Mouse (Mus musculus) forebrain, embryonic 16.5 days (tissue): Measurements from ENCODE around the gene BC028528. TPM values are rescaled to one million over a fixed set of nuclear protein-coding genes. Genes with fewer than 3 reads are reported as not detected.
A peak's percentile ranks its signal among the peaks of the same experiment; 100 is the strongest.
"Not testable (repeated sequence)": the region's sequence is repeated elsewhere in the genome, so short reads cannot be mapped to it uniquely, and the experiment has no call there.

Source experiments
- ATAC-seq: fragments of 200-750 bp; cut with Nextera tagmentation; 2 replicates; pipeline ENCODE4 v1.8.0; 2017; ENCODE audit warnings: mild to moderate bottlenecking, moderate library complexity
- H3K27ac ChIP-seq: fragments of 300-500 bp; sonication (generic); 2 replicates; pipeline ENCODE4 v1.5.1; 2014; ENCODE audit warnings: low read length, control low read depth
- H3K27me3 ChIP-seq: fragments of 300-500 bp; sonication (generic); replicated peaks from 2 replicates; pipeline ENCODE4 v1.6.1; 2014; ENCODE audit warnings: low read length; ENCODE audit not compliant: control insufficient read depth, insufficient read depth
- H3K36me3 ChIP-seq: fragments of 300-500 bp; sonication (generic); 2 replicates; pipeline ENCODE4 v1.6.1; 2014; ENCODE audit not compliant: control insufficient read depth, insufficient read depth
- H3K4me1 ChIP-seq: fragments of 300-500 bp; sonication (generic); replicated peaks from 2 replicates; pipeline ENCODE4 v1.6.1; 2014; ENCODE audit warnings: low read length; ENCODE audit not compliant: control insufficient read depth, insufficient read depth
- H3K4me2 ChIP-seq: fragments of 300-500 bp; sonication (generic); 2 replicates; pipeline ENCODE4 v1.6.1; 2014; ENCODE audit warnings: mild to moderate bottlenecking, low read length, control low read depth
- H3K4me3 ChIP-seq: fragments of 300-500 bp; sonication (generic); replicated peaks from 2 replicates; pipeline ENCODE4 v1.5.1; 2014; ENCODE audit warnings: mild to moderate bottlenecking, low read length, control low read depth
- H3K9ac ChIP-seq: fragments of 300-500 bp; sonication (generic); replicated peaks from 2 replicates; pipeline ENCODE4 v1.6.1; 2014; ENCODE audit warnings: low read depth, low read length, control low read depth
- H3K9me3 ChIP-seq: fragments of 300-500 bp; sonication (generic); 2 replicates; pipeline ENCODE4 v1.6.1; 2016; ENCODE audit warnings: low read length; ENCODE audit not compliant: control insufficient read depth
- WGBS: fragments of 180-500 bp; shearing (Covaris S2); extraction: QIAGEN DNeasy Blood & Tissue Kit; methylation state at CpG from one replicate; pipeline ENCODE4 v1.1.7; 2014; 5-methylcytosine and 5-hydroxymethylcytosine counted together
- polyA plus RNA-seq: library from polyadenylated mRNA; unstranded; fragments of >200 nt; fragmentation: Nextera tagmentation; extraction: Ambion mirVana; gene quantifications from 2 replicates; pipeline ENCODE4 v1.2.1, GENCODE M21; 2015

The BC028528 gene
- polyA plus RNA-seq, 1 experiment from 2014 or later: 13.8 TPM

DNA sequence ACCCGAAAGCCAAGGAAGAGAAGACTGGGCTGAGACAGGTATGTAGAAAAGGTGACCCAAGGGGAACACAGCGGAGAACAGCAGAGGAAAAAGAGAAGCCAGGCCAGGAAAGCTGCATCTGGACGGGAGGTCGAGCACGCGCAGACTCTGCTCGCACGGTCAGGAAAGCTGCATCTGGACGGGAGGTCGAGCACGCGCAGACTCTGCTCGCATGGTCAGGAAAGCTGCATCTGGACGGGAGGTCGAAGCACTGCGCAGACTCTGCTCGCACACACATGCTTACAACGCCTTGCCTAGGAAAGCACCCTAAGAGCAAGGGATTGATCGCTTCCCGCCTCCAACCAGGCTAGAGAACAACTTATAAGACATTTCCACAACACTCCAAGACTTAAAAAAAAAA is 26.2 kb downstream of the BC028528 start:
- no peak for ATAC-seq
- 96% methylated on average over 20 of the region's 20 CpGs for WGBS

GRCm38 (mm10) chr3:95865050-95865449 is 26.8 kb downstream of the BC028528 start:
- Histone ChIP-seq H3K9ac (no peak overlapping the region), H3K36me3 (peaks cover 3% of the 10 kb centered on the region), H3K4me3 (no peak overlapping the region), H3K4me2 (no peak overlapping the region), H3K27ac (no peak overlapping the region), H3K27me3 (no peaks in the 10 kb centered on the region), H3K4me1 (no peaks in the 10 kb centered on the region), H3K9me3 (no peaks in the 10 kb centered on the region)
- ATAC-seq: no peak
- WGBS: 90% methylated on average over 5 of the region's 5 CpGs

More for the DNA sequence above, 26.2 kb downstream of the BC028528 start:
- no peak overlapping the region for H3K27ac ChIP-seq
- no peaks in the 10 kb centered on the region for H3K9me3 ChIP-seq
- no peak overlapping the region for H3K4me2 ChIP-seq
- no peak overlapping the region for H3K9ac ChIP-seq
- H3K36me3 ChIP-seq: peaks cover 3% of the 10 kb centered on the region
- no peaks in the 10 kb centered on the region for H3K27me3 ChIP-seq
- peaks cover 4% of the 10 kb centered on the region for H3K4me1 ChIP-seq
- H3K4me3 ChIP-seq: no peak overlapping the region

DNA sequence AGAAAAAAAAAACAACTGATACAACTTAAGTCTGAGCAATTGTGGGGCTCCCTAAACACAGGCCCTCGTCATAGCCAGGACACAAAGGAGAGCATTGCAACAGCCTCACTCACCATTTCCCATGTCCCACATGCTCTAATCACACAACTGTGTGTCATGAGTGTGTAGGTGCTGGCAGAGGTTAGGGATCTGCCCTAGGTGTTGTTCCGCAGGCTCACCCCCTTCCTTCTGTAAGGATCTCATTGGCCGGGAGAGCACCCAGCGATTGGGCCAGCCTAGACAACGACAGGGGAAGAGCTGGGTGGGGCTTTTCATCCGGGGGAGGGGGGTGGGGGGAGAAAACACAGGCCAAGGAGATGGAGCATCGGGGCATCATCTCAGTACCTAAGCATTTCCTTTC is 28.2 kb downstream of the BC028528 start:
- Histone ChIP-seq H3K4me3 (no peak overlapping the region), H3K27me3 (no peaks in the 10 kb centered on the region), H3K36me3 (peaks cover 3% of the 10 kb centered on the region; the same call in 1 of the 2 replicates), H3K4me1 (no peaks in the 10 kb centered on the region), H3K4me2 (no peak overlapping the region), H3K27ac (no peak overlapping the region), H3K9me3 (no peaks in the 10 kb centered on the region), H3K9ac (no peak overlapping the region)
- ATAC-seq: no peak
- 76% methylated on average over 7 of the region's 7 CpGs for WGBS

DNA sequence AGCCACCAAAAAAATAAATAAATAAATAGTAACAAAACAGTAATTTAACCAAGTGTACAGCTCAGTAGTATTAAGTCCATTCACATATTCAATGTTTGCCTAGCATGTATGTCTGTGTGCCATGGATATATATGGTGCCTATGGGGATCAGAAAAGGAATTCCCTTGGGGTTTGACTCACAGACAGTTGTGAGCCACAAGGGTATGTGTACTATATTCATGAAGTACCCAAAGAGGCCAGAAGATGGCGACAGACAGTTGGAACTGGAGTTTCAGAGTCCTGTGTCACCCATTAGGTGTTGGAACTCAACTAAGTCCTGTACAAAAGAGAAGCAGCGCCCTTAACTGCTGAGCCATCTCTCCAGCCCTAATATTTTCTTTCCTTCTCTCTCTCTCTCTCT is 30.0 kb downstream of the BC028528 start:
- Histone ChIP-seq H3K27ac (no peak overlapping the region), H3K36me3 (peaks cover 3% of the 10 kb centered on the region; the same call in 1 of the 2 replicates), H3K9ac (no peak overlapping the region), H3K27me3 (no peaks in the 10 kb centered on the region), H3K4me3 (no peak overlapping the region), H3K4me2 (no peak overlapping the region), H3K9me3 (no peaks in the 10 kb centered on the region), H3K4me1 (no peaks in the 10 kb centered on the region)
- 32% methylated on average over 2 of the region's 2 CpGs for WGBS
- peak; percentile 49 for ATAC-seq

DNA sequence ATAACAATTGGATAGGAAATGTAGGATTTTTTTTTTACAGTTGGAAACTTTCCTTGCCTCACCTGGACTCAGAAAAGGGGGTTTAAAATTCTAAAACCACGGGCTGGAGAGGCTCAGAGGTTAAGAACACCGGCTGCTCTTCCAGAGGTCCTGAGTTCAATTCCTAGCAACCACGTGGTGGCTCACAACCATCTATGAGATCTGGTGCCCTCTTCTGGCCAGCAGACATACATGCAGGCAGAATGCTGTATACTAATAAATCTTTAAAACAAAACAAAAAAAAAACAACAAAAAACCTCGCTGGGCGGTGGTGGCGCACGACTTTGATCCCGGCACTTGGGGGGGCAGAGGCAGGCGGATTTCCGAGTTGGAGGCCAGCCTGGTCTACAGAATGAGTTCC is 30.6 kb downstream of the BC028528 start:
- H3K27ac ChIP-seq: no peak overlapping the region
- H3K4me3 ChIP-seq: no peak overlapping the region
- H3K4me1 ChIP-seq: peaks cover 1% of the 10 kb centered on the region
- ATAC-seq: no peak
- no peak overlapping the region for H3K9ac ChIP-seq
- WGBS: 82% methylated on average over 10 of the region's 10 CpGs
- peaks cover 3% of the 10 kb centered on the region; the same call in 1 of the 2 replicates for H3K36me3 ChIP-seq
- no peaks in the 10 kb centered on the region for H3K27me3 ChIP-seq
- no peak overlapping the region for H3K4me2 ChIP-seq
- H3K9me3 ChIP-seq: no peaks in the 10 kb centered on the region

GRCm38 (mm10) chr3:95860323-95860722 is 31.5 kb downstream of the BC028528 start:
- H3K4me3 ChIP-seq: no peak overlapping the region
- 82% methylated on average over 3 of the region's 3 CpGs for WGBS
- no peaks in the 10 kb centered on the region for H3K27me3 ChIP-seq
- ATAC-seq: no peak
- peaks cover 3% of the 10 kb centered on the region for H3K4me1 ChIP-seq
- H3K36me3 ChIP-seq: peaks cover 3% of the 10 kb centered on the region; the same call in 1 of the 2 replicates
- no peak overlapping the region for H3K4me2 ChIP-seq
- no peak overlapping the region for H3K27ac ChIP-seq
- no peaks in the 10 kb centered on the region for H3K9me3 ChIP-seq
- H3K9ac ChIP-seq: no peak overlapping the region

DNA sequence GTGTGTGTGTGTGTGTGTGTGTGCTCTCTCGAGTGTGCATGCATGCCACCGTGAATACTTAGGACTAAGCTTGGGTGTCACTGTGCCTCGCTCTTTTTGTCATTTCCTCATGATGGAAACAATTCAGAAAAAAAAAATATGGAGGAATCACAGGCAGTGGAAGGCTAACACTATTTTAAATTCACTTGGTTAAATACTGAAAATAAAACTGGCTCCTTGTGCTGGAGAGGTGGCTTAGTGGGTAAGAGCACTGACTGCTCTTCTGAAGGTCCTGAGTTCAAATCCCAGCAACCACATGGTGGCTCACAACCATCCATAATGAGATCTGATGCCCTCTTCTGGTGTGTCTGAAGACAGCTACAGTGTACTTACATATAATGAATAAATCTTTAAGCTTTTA is 33.5 kb downstream of the BC028528 start:
- H3K9me3 ChIP-seq, H3K36me3 ChIP-seq, H3K4me3 ChIP-seq, H3K4me1 ChIP-seq, H3K27me3 ChIP-seq, ATAC-seq, H3K9ac ChIP-seq, H3K27ac ChIP-seq, H3K4me2 ChIP-seq: not testable (repeated sequence)
- 83% methylated on average over 3 of the region's 3 CpGs for WGBS

- ATAC-seq, H3K4me2 ChIP-seq, H3K4me1 ChIP-seq, H3K27ac ChIP-seq, H3K9me3 ChIP-seq, H3K9ac ChIP-seq, H3K4me3 ChIP-seq, H3K27me3 ChIP-seq: not testable (repeated sequence)
- 96% methylated on average over 1 of the region's 1 CpGs for WGBS
- peaks cover 12% of the 10 kb centered on the region for H3K36me3 ChIP-seq
Measured at GRCm38 (mm10) chr3:95857050-95857449, 34.8 kb downstream of the BC028528 start.

DNA sequence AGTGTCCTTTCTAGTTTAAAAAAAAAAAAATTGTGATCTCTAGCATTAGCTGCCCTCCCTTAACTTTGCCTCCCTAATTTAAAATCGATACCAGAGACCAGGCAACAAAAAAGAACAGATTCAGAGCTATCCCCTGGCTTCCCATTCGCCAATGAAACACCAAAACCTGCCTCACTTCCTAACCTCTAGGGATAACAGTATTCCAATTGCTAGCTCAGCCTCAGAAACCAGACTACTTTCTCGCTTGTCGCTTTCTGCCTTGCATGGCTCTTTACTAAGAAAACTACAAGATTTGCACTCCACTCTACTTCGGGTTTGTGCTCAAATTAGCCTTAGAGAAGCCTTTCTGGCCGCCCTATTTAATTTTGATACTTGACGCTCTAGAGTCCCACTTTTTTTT is 35.7 kb downstream of the BC028528 start:
- H3K4me3 ChIP-seq: peak overlapping the region; percentile 95
- peak; percentile 13 for ATAC-seq
- WGBS: 25% methylated on average over 7 of the region's 7 CpGs

GRCm38 (mm10) chr3:95855502-95856089 is 36.2 kb downstream of the BC028528 start, which contains the start of gene Prpf3:
Gene Prpf3 (minus strand): TSS chr3:95855885.
- peak within 1 kb of the TSS; percentile 65 for H3K27ac ChIP-seq
- H3K27me3 ChIP-seq: no peaks in the 10 kb centered on the region
- WGBS: under 1% methylated on average over 55 of the region's 56 CpGs
- H3K4me1 ChIP-seq: peaks cover 6% of the 10 kb centered on the region
- peaks cover 19% of the 10 kb centered on the region for H3K36me3 ChIP-seq
- H3K9ac ChIP-seq: peak within 1 kb of the TSS; percentile 80
- peak within 1 kb of the TSS; percentile 70 for H3K4me2 ChIP-seq
- H3K4me3 ChIP-seq: peak within 1 kb of the TSS; percentile 95
- ATAC-seq: peak; percentile 100
- H3K9me3 ChIP-seq: no peaks in the 10 kb centered on the region

More for the DNA sequence above, 35.7 kb downstream of the BC028528 start:
- peaks cover 15% of the 10 kb centered on the region for H3K36me3 ChIP-seq
- no peaks in the 10 kb centered on the region for H3K27me3 ChIP-seq
- H3K4me1 ChIP-seq: peaks cover 6% of the 10 kb centered on the region
- H3K4me2 ChIP-seq: peak overlapping the region; percentile 70
- peak overlapping the region; percentile 80 for H3K9ac ChIP-seq
- peak overlapping the region; percentile 65 for H3K27ac ChIP-seq
- no peaks in the 10 kb centered on the region for H3K9me3 ChIP-seq
